Mouse (Mus musculus): Measurements from ENCODE around the gene Sfswap.

Sfswap gene

GRCm38 (mm10) chr5:129523166-129523565 is 22.1 kb downstream of the Sfswap start:
- in situ Hi-C loops (cut with MboI; ENCODE audit: unreplicated experiment in 2 of 2): loop anchor here in 1 of 2 experiments (25.0 kb wide), 1 partner anchor 739 kb away; the partner anchor contains the start of genes Sbds and Tyw1

GRCm38 (mm10) chr5:129524751-129525150 is 23.7 kb downstream of the Sfswap start:
- in situ Hi-C loops (cut with MboI; ENCODE audit: unreplicated experiment in 2 of 2): loop anchor here in 1 of 2 experiments (25.0 kb wide), 1 partner anchor 738 kb away; the partner anchor contains the start of genes Sbds and Tyw1

- in situ Hi-C loops (cut with MboI; ENCODE audit: unreplicated experiment in 2 of 2): no loop called here
These were observed 26.1 kb downstream of the Sfswap start for GRCm38 (mm10) chr5:129527162-129527561.

GRCm38 (mm10) chr5:129529571-129529970 is 28.6 kb downstream of the Sfswap start:
- in situ Hi-C loops (cut with MboI; ENCODE audit: unreplicated experiment in 2 of 2): no loop called here

- in situ Hi-C loops (cut with MboI; ENCODE audit: unreplicated experiment in 2 of 2): no loop called here
These were observed 32.7 kb downstream of the Sfswap start for GRCm38 (mm10) chr5:129533731-129534130.

- in situ Hi-C loops (cut with MboI; ENCODE audit: unreplicated experiment in 2 of 2): no loop called here
These were observed 33.5 kb downstream of the Sfswap start for GRCm38 (mm10) chr5:129534500-129534899.

- in situ Hi-C loops (cut with MboI; ENCODE audit: unreplicated experiment in 2 of 2): no loop called here
These were observed 34.0 kb downstream of the Sfswap start for GRCm38 (mm10) chr5:129535021-129535420.

GRCm38 (mm10) chr5:129535431-129535830 is 34.4 kb downstream of the Sfswap start:
- in situ Hi-C loops (cut with MboI; ENCODE audit: unreplicated experiment in 2 of 2): no loop called here

GRCm38 (mm10) chr5:129538826-129539225 is 37.8 kb downstream of the Sfswap start:
- in situ Hi-C loops (cut with MboI; ENCODE audit: unreplicated experiment in 2 of 2): no loop called here

GRCm38 (mm10) chr5:129542236-129542635 is 41.2 kb downstream of the Sfswap start:
- in situ Hi-C loops (cut with MboI; ENCODE audit: unreplicated experiment in 2 of 2): no loop called here

- in situ Hi-C loops (cut with MboI; ENCODE audit: unreplicated experiment in 2 of 2): no loop called here
These were observed 44.8 kb downstream of the Sfswap start for GRCm38 (mm10) chr5:129545787-129546186.

- in situ Hi-C loops (cut with MboI; ENCODE audit: unreplicated experiment in 2 of 2): no loop called here
These were observed 48.7 kb downstream of the Sfswap start for GRCm38 (mm10) chr5:129549716-129550115.

- in situ Hi-C loops (cut with MboI; ENCODE audit: unreplicated experiment in 2 of 2): no loop called here
These were observed 49.8 kb downstream of the Sfswap start for GRCm38 (mm10) chr5:129550790-129551189.

GRCm38 (mm10) chr5:129551991-129552390 is 51.0 kb downstream of the Sfswap start:
- in situ Hi-C loops (cut with MboI; ENCODE audit: unreplicated experiment in 2 of 2): no loop called here

- in situ Hi-C loops (cut with MboI; ENCODE audit: unreplicated experiment in 2 of 2): no loop called here
These were observed 52.6 kb downstream of the Sfswap start for GRCm38 (mm10) chr5:129553642-129554041.

- in situ Hi-C loops (cut with MboI; ENCODE audit: unreplicated experiment in 2 of 2): no loop called here
These were observed 57.6 kb downstream of the Sfswap start for GRCm38 (mm10) chr5:129558591-129558990.

- in situ Hi-C loops (cut with MboI; ENCODE audit: unreplicated experiment in 2 of 2): no loop called here
These were observed 58.3 kb downstream of the Sfswap start for GRCm38 (mm10) chr5:129559283-129559682.

- in situ Hi-C loops (cut with MboI; ENCODE audit: unreplicated experiment in 2 of 2): no loop called here
These were observed 61.3 kb downstream of the Sfswap start for GRCm38 (mm10) chr5:129562342-129562741.

- in situ Hi-C loops (cut with MboI; ENCODE audit: unreplicated experiment in 2 of 2): no loop called here
These were observed 67.6 kb downstream of the Sfswap start for GRCm38 (mm10) chr5:129568596-129568995.

- in situ Hi-C loops (cut with MboI; ENCODE audit: unreplicated experiment in 2 of 2): loop anchor here (25.0 kb wide), 3 partner anchors 191 to 1066 kb away; no protein-coding TSS in a partner anchor
These were observed 77.2 kb downstream of the Sfswap start for GRCm38 (mm10) chr5:129578201-129578600.

- in situ Hi-C loops (cut with MboI; ENCODE audit: unreplicated experiment in 2 of 2): loop anchor here (25.0 kb wide), 3 partner anchors 193 to 1068 kb away; no protein-coding TSS in a partner anchor
These were observed 79.0 kb downstream of the Sfswap start for GRCm38 (mm10) chr5:129580046-129580445.

GRCm38 (mm10) chr5:129580572-129580971 is 79.6 kb downstream of the Sfswap start:
- in situ Hi-C loops (cut with MboI; ENCODE audit: unreplicated experiment in 2 of 2): loop anchor here (25.0 kb wide), 3 partner anchors 193 to 1068 kb away; no protein-coding TSS in a partner anchor

- in situ Hi-C loops (cut with MboI; ENCODE audit: unreplicated experiment in 2 of 2): loop anchor here (25.0 kb wide), 3 partner anchors 194 to 1069 kb away; no protein-coding TSS in a partner anchor
These were observed 80.0 kb downstream of the Sfswap start for GRCm38 (mm10) chr5:129581015-129581414.

Data from v-Abl transformed pro-B cells (cell line).